Mouse (Mus musculus) thymus, postnatal 0 days (tissue): Measurements from ENCODE around the gene Ccna2. TPM values are rescaled to one million over a fixed set of nuclear protein-coding genes. Genes with fewer than 3 reads are reported as not detected.

Experiments used
- DNase-seq: peaks from one replicate; pipeline ENCODE4 v3.0.0-alpha.2; 2015; ENCODE audit warnings: low spot score
- polyA plus RNA-seq: library from polyadenylated mRNA; unstranded; fragments of >200 nt; fragmentation: Nextera tagmentation; extraction: Ambion mirVana; gene quantifications from 2 replicates; pipeline ENCODE4 v1.2.1, GENCODE M21; 2015

Gene Ccna2
- polyA plus RNA-seq, 1 experiment from 2014 or later, result 170 TPM

GRCm38 (mm10) chr3:36536041-36536440 is 35.9 kb downstream of the Ccna2 start:
- no peak for DNase-seq

- no peak for DNase-seq
Observed at GRCm38 (mm10) chr3:36533201-36533672, 38.7 kb downstream of the Ccna2 start.

GRCm38 (mm10) chr3:36532738-36533137 is 39.2 kb downstream of the Ccna2 start:
- DNase-seq, result no peak

GRCm38 (mm10) chr3:36531979-36532542 is 39.9 kb downstream of the Ccna2 start:
- DNase-seq, result no peak

GRCm38 (mm10) chr3:36531242-36531641 is 40.7 kb downstream of the Ccna2 start:
- DNase-seq, result no peak

- DNase-seq, result no peak
Observed at GRCm38 (mm10) chr3:36530781-36531180, 41.2 kb downstream of the Ccna2 start.

- no peak for DNase-seq
Observed at GRCm38 (mm10) chr3:36530345-36530744, 41.6 kb downstream of the Ccna2 start.

- no peak for DNase-seq
Observed at GRCm38 (mm10) chr3:36524466-36524865, 47.5 kb downstream of the Ccna2 start.

- DNase-seq, result no peak
Observed at GRCm38 (mm10) chr3:36522137-36522536, 49.8 kb downstream of the Ccna2 start.

GRCm38 (mm10) chr3:36521073-36522060 is 50.6 kb downstream of the Ccna2 start, which contains the start of gene Gm11549:
Gm11549 (minus strand) TSS chr3:36521813.
- DNase-seq, result no peak

GRCm38 (mm10) chr3:36516196-36516595 is 55.8 kb downstream of the Ccna2 start:
- no peak for DNase-seq

Other genes with a start within 250 kb of the Ccna2 start
- 329 and 344 TPM in 2 replicates for gene Anxa5, start 96.3 kb downstream of the Ccna2 start, polyA plus RNA-seq
- 2.5 and 3.8 TPM in 2 replicates for gene 1810062G17Rik, start 96.2 kb downstream of the Ccna2 start, polyA plus RNA-seq
- 0.14 and 0.16 TPM in 2 replicates for gene Gm11549, start 50.3 kb downstream of the Ccna2 start, polyA plus RNA-seq
- gene Exosc9, start 19.5 kb downstream of the Ccna2 start, polyA plus RNA-seq, result 60.7 and 61.4 TPM in 2 replicates
- 5.0 and 6.8 TPM in 2 replicates for gene Bbs7, start 41.3 kb upstream of the Ccna2 start, polyA plus RNA-seq
- gene Trpc3, start 118.0 kb upstream of the Ccna2 start, polyA plus RNA-seq, result 0.19 and 0.73 TPM in 2 replicates